Mouse (Mus musculus): Measurements from ENCODE around the gene Slc17a7.
"Not testable (repeated sequence)": the region's sequence is repeated elsewhere in the genome, so short reads cannot be mapped to it uniquely, and the experiment has no call there.

The Slc17a7 gene

DNA sequence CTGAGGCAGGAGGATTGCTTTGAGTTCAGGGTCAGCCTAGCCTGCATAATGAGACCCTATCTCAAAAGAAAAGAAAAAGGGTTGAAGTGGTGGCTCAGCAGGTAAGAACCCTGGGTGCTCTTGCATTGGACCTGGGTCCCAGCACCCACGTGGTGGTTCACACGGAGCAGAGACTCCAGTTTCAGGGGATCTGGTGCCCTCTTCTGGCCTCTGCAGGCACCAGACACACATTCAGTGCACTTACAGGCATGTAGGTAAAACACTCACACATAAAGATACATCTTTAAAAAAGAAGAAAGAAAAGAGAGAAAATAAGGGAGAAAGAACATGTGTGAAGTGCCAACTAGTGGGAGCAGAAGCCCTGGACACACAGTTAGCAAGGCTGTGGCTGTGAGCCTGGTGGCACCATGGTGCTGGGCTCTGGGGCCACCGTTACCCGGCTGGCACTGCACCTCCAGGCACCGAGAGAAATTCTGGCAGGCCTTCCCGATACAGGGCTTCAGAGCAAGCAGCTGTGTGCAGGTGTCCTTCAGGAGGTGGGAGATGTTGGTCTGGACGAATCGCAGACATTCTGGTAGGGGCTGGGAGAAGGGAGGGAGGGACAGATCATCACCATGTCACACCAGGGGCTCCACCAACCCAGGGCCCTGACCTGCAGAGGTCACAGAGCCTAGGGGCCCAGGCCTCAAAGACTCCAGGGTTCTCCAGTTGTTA, 30.1 kb upstream of the Slc17a7 start:
- no peak for DNase-seq (ENCODE audit: low read depth, low spot score)

DNA sequence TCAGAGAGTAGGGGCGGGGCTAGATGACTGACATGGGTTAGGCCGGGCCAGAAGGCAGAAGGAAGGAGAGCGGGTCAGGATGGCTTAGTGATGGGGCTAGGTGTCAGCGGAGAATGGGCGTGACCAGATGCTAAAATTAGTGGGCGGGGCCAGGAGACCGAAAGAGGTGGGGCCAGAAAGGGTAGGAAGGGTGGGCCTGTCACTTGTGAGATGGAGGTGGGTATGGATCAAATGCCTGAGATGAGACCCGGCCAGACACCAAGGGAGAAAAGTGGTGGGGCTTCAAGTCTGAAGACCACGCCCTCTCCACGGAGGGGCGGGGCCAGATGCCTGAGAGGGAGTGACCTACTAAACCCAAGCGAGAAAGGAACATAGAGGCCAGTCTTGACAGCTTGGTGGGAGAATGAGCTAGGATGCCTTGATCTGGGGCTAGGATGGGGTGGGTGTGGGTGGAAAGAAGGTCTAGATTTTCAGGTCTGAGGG, 29.2 kb upstream of the Slc17a7 start:
- DNase-seq (ENCODE audit: low read depth, low spot score), result peak; percentile 58

DNA sequence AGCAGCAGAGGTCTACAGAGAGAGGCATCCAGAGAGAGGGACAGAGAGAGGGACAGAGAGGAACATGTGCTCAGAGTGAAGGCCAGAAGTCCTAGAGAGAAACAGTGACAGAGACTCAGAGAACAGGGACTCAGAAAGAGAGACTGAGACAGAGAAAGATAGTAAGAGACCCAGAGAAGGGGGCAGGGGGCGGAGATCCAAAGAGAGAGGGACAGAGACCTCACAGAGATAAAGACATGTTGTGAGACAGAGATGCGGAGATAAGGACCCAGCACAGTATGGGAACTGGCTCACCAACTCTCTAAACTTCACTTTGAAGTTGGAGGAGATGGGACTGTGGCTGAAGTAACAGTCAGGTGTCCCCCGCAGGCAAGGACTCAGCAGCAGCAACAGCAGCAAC, 28.4 kb upstream of the Slc17a7 start:
- no peak for DNase-seq (ENCODE audit: low read depth, low spot score)

DNA sequence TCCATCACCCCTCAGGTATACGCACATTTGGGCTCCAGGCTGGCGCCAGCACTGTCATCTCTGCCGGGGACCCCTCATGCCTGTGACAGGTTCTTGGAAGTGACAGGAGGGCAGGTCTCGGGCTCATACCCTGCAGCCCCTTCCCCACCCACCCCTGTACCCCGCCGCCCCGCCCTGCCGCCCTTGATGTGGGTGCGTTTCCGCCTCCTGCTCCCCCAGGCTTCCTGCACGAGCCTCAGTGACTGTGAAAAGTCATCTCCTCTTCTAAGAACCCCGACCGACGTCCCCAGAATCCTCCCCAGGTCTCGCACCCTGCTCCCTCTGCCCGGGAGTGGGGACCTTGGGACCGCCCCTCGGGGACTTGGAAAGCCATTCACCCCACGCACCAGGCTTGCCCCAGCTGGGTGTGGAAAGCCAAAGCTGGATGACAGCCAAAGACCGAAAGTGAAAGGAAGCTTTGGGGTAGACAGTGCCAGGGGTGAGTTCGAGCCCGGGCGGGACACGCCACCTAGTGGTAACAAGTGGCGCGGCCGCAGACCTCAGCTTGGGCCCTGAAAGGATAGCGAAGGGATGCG, 27.7 kb upstream of the Slc17a7 start, which contains the start of the genes Gm45713 and Flt3l:
Gene Gm45713 (minus strand): TSS at position 239 of the 575 bp plus-strand sequence.
Gene Flt3l (minus strand): TSS at position 440 of the 575 bp plus-strand sequence.
- DNase-seq (ENCODE audit: low read depth, low spot score), result peak; percentile 83

DNA sequence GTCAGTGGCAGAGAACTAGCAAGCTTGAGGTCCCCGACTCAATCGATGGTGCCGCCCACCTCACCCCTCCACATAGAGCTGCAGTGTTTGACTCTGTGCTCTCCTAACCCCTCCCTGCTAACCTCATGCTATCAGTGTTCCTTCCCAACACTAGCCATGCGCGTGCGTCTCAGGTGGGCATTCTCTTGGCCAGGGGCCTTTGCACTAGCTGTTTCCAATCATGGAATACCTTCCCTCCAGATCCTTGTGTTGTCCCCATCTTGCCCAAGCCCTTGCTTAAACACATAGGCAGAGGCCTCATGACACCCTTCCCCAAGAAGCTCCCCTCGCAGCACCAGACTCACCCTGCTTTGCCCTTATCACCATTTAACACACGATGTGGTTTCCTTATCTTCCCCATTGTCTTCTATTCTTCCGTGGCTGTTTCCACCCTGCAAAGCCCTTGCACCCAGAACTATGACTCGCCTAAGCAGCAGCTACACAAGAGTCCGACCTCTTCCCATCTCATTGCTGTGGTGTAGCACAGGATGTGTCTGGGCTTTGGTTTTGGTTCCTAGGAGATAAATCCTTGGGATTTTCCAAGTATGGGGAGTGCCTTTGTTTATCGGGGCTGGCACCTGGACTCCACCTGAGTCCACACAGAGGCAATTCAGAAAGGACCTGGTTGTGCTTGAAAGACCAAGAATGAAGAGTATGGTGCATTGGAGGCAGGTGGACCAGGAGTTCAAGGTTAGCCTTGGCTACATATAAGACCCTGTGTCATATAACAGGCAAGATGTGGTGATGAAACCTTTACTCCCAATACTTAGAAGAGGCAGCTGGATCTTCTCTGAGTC, 26.4 kb upstream of the Slc17a7 start:
- DNase-seq (ENCODE audit: low read depth, low spot score), result no peak

DNA sequence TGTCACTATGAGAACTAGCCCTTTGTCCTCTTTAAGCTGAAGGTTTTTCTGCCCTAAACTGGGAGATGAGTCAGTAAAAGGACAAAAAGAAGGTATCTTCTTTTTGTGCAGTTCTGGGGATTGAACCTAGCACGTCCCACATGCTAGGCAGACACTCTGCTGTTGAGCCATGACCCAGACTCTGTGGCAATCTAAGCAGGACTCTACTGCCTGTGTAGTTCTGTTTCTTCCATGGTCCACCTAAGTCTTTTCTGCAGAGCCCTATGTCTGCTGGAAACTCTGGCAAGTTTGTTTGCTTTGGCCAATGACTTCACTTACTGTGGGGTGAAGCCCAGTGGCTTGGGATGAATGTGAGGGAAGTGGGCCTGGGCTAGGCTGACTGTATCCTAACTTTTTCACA, 25.3 kb upstream of the Slc17a7 start:
- DNase-seq (ENCODE audit: low read depth, low spot score), result no peak

DNA sequence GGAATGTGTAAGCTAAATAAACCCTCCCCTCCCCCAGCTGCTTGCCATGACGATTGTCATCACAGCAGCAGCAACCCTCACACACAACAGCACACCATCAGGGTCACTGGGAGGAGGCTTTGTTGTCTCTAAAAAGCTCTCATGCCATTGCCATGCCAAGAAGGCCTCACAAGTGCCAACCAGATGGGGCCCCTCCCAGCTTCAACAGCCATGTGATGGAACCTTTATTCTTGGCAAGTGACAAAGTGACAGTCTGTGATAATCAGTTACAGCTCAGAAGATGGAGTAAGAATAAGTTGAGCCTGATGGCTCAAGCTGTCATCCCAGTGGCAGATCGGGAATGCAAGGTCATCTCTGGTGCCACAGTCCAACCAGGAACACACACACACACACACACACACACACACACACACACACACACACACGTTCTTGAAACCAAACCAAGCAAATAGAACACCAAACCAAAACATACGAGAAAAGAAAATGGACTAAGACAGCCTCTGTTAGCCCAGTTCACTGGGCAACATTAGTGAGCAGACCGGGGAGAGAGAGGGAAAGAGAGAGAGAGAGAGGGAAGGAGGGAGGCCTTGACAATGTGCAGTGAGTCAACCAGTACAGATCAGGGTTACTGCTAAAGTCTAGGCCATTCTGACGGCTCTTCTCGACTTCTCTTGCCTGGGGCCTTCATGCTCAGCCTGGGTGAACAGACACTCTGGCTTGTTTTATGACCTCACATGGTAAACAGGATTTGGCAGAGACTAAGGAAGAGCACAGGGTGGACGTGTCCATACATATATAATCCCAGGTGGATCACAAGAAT, 23.6 kb upstream of the Slc17a7 start:
- DNase-seq (ENCODE audit: low read depth, low spot score), result no peak

DNA sequence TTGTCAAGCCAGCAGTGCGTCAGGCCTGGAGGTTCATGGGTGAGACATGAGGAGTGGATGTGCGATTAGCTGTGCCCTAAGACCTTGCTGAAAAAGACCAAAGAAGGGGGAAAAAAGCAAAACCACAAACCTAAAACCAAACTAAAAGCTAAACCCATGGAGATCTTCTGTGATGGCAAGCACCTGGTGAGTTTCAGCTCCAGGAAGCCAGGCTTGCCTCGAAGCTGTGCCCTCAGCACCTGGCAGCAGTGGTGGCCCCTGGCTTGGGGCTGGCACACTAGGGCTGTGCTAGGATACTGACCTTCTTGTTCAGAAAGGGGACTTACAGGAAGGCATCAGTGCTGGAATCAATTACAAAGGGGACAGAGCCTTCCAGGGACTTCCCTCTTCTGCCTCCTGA, 22.4 kb upstream of the Slc17a7 start:
- DNase-seq (ENCODE audit: low read depth, low spot score), result no peak

DNA sequence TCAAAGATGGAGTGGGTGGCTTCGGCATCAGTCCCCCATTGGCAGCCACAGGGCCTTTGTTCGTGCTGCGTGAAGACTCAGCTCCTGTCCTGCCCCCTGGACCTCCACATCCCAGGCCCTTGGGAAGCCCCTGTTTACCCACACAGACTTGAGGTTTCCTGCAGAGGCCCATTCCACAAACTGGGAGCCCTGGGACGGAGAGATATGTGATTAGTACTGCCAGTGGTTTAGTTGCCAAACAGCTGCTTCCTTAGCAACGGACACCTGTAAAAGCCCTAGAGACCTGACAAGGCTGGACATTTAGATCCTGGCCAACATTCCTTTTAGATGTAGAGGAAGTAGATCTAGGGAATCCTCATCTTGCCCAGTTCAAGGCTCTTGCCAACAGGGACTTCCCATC, 21.8 kb upstream of the Slc17a7 start:
- DNase-seq (ENCODE audit: low read depth, low spot score), result no peak

DNA sequence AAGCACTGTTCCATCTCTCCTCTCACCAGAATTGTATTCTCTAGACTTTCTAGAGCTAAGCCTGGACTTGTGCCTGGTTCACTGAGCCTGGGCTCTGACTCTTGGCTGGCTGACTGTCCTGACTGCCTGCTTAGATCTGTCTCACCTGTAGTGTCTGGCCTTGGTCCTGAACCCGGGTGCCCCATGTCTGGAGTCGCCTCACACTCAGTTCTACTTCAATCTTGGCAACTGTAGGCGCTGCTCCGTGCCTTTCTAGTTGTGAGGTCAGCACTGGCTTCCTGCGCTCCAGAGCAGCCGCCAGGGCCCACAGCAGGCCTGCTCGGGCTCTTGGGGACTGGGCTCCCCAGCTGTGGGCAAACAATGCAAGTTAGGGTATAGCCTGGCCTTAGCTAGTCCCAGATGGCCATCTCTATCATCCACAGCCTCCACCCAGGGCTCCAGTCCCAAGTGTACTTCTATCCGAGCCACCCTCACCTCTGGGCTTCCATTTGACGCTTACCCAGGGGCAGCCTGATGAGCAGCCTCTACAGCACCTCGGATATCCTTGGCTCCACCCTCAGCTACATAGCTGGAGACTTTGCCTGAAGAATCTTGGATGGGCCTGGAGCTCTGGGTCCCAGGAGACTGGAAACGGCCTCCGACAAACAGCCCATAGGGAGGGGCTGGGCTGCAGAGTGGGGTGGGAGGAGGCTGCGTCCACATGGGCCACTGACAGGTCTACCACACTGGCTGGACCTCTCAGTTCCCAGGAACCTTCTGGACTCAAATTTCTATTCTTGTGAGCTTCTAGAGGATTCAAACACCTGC, 19.2 kb upstream of the Slc17a7 start:
- DNase-seq (ENCODE audit: low read depth, low spot score), result no peak

DNA sequence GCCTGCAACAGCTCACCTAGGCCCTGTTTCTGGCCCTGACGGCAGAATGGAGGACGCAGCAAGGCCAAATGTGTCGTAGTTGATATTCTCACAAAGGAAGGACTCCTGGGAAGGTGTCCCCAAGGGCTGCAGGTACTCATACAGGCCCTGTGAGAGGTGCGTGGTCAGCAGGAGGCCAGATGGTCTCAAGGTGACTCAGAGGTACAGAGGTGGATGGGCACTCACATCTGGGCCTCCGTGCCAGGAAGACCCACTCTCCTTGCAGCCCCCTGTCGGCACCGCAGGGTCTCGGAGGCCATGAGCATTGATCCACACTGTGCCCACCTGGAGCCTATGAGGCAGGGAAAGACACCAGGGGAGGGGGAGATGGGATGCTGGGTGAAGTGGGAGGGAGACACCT, 18.3 kb upstream of the Slc17a7 start:
- no peak for DNase-seq (ENCODE audit: low read depth, low spot score)

DNA sequence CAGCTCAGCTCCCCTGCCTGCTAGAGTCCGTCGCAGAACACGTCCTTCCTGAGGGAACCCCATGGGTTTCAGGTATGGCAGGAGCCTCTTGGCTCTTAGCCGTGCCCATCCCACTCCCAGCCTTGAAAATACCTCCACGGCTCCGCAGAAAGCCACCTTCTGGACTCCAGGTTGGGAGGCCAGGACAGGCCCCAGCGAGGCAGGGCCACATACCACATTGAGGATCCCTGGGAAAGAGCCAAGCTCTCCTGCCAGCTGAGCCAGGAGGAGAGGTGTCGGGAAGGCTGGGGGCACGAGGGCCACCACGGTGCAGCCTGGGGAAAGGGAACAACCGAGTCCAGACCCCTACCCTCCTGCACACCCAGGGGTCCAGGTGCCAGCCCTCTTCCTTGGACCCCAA, 16.5 kb upstream of the Slc17a7 start:
- no peak for DNase-seq (ENCODE audit: low read depth, low spot score)

DNA sequence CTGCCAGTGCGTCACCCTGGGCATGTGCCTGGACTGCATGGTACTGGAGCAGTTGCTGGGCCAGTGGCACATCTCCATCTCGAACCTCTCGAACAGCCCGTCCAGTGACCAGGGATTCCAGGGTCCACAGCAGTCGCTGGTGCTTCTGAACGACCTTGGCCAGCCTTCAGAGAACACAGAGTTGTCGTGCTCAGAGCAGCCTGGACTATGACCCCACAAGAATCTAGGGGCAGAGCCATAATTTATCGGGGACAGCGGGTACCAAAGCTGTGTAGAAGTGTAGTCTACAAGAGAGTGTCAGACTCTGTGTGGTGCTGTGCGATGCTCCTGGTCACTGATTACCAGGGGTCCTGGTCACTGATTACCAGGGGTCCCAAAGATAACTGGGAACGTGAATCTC, 15.8 kb upstream of the Slc17a7 start:
- no peak for DNase-seq (ENCODE audit: low read depth, low spot score)

DNA sequence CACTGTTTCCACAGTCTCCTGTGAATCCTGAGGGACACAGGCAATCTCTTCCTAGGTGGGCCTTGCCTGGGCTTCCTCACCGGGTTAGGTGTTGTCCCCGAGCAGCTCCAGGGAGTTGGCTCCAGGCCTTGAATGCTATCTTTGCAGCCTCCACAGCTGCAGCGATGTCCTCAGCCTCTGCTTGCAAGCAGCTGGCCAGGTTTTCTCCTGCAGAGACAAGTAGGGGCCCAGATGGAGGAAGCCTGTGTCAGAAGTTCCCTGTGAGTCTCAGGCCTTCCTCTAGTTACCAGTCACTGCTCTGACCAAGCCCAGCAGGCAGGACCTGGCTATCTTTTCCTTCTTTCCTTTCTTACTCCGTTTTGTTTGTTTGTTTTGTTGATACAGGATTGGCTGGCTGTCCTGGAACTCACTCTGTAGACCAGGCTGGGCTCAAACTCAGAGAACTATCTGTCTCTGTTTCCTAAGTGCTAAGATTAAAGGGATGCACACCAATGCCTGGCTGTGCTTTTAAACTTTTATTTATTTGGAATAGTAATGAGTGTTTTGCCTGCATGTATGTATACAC, 15.1 kb upstream of the Slc17a7 start:
- no peak for DNase-seq (ENCODE audit: low read depth, low spot score)

DNA sequence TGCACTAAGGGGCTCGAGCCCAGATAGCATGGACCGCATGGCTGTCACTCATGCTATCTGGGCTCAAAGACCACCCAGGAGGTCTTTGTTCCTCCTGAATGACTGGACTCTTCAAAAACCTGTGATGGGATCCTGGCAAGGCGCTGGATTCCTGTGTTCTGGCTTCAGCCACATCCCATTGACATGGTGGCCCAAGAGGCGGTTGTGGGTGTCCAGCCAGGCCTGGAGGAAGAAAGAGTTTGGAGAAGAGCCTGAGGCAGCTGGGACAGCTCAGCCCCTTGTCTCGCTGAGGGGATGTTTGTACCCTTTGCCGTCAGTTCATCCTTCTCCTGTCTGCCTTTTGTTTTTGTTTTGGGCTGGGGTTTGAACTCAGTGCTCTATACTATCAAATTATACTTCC, 14.2 kb upstream of the Slc17a7 start:
- DNase-seq (ENCODE audit: low read depth, low spot score), result no peak

DNA sequence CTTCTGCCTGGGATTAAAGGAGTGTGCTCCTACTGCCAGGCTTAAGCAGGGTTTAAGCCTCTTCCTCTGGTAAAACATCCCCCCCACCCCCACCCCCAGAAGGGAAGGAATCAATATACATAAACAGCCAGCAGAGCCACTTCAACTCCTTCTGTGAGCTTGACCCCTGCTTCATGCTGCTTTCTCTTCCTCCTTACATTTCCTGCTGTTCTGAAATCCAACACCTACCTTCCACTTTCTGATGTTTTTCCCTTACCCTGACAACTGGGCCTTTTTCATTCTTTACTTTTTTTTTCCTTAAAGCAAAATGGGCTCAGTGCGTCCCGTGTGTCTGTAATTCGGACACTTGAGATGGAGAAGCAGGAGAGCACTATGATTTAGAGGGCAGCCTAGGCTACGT, 13.4 kb upstream of the Slc17a7 start:
- no peak for DNase-seq (ENCODE audit: low read depth, low spot score)

DNA sequence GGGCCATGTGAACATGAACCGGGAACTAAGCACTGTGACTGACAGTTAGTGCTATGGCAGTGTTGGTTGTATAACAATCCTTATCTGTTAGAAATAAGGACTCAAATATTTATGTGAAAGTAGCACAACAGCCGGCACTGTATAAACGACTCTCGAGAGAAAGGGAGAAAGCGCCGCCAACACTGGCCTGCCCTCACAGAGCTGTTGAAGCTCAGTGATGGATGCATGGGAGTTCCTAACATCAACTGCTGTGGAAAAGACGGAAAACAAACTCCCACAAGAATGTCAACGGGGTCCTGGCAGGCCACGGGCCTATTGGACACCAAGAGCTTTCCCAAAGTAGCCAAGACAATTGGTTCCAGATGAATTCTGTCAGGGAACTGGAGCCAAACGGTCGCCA, 12.4 kb upstream of the Slc17a7 start:
- no peak for DNase-seq (ENCODE audit: low read depth, low spot score)

DNA sequence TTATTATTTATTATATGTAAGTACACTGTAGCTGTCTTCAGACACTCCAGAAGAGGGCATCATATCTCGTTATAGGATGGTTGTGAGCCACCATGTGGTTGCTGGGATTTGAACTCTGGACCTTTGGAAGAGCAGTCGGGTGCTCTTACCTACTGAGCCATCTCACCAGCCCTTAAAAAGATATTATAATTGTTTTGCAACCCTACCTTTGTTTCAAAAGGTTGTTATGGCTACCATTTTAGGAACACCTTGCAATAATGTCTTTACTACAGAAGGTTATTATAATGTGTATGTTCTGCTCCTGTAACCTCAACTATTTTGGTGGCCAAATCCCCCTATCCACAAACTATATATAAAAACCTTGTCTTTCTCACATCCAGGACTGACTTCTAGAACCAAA, 10.7 kb upstream of the Slc17a7 start:
- not testable (repeated sequence) for DNase-seq (ENCODE audit: low read depth, low spot score)

DNA sequence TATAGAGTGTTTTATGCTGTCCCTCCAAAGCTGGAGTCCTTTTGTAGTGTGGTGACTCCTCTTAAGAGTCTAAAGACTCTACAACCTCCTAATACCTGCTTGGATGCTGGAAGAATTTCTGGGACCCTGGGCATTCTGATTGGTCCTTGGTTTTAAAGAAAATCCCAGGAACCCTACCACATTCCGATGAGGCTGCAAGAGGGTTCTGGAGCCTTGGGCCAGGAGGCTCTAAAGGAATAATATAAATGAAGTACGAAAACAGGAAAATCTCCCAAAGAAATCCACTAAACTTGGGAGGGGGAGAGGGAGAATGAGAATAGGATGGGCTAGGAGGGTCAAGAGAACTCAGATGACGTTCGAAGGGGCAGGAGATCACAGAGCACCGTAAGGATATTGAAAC, 10.2 kb upstream of the Slc17a7 start:
- no peak for DNase-seq (ENCODE audit: low read depth, low spot score)

All from mesoderm, embryonic 11.5 days (tissue).